Mouse (Mus musculus) MEL (cell line): Measurements from ENCODE around the gene Arpp21. TPM values are rescaled to one million over a fixed set of nuclear protein-coding genes. Genes with fewer than 3 reads are reported as not detected.

Experiments used
- DNase-seq: peaks from one replicate; pipeline ENCODE4 v3.0.0; 2011; ENCODE audit warnings: low read depth, low spot score
- H3K27ac ChIP-seq: 2 replicates; pipeline ENCODE4 v1.5.1; 2012; ENCODE audit warnings: low read depth, mild to moderate bottlenecking, control low read depth, low read length, moderate library complexity; ENCODE audit not compliant: control insufficient read depth
- H3K27me3 ChIP-seq, 2 experiments: fragments of 150-350 bp in 1 of 2; sonication (generic) in 1 of 2; 2 replicates each; pipeline ENCODE4 v1.6.1; 2012; ENCODE audit warnings: low read length in 2 of 2, mild to moderate bottlenecking in 2 of 2, improper control_type of control experiment in 1 of 2, moderate library complexity in 1 of 2; ENCODE audit not compliant: insufficient read depth in 2 of 2, control insufficient read depth in 1 of 2
- H3K36me3 ChIP-seq, 2 experiments: 2 replicates each; pipeline ENCODE4 v1.6.1; 2012 to 2014; ENCODE audit warnings: low read length in 2 of 2, improper control_type of control experiment in 1 of 2, inconsistent platforms in 1 of 2, mild to moderate bottlenecking in 1 of 2; ENCODE audit not compliant: insufficient read depth in 2 of 2, control insufficient read depth in 1 of 2
- H3K4me1 ChIP-seq, 2 experiments: fragments of 150-350 bp in 1 of 2; sonication (generic) in 1 of 2; 2 replicates each; pipeline ENCODE4 v1.6.1; 2012; ENCODE audit warnings: low read length in 2 of 2, improper control_type of control experiment in 1 of 2, mild to moderate bottlenecking in 1 of 2; ENCODE audit not compliant: insufficient read depth in 2 of 2, control insufficient read depth in 1 of 2
- H3K4me3 ChIP-seq, 2 experiments: fragments of 150-350 bp in 1 of 2; sonication (generic) in 1 of 2; 2 replicates each; pipeline ENCODE4 v1.5.1; 2012; ENCODE audit warnings: low read depth in 2 of 2, low read length in 2 of 2, mild to moderate bottlenecking in 2 of 2, moderate library complexity in 2 of 2, control low read depth in 1 of 2, improper control_type of control experiment in 1 of 2; ENCODE audit not compliant: control insufficient read depth in 1 of 2, insufficient read depth in 1 of 2
- H3K79me2 ChIP-seq: 2 replicates; pipeline ENCODE4 v1.6.1; 2012; ENCODE audit warnings: mild to moderate bottlenecking, low read length, moderate library complexity; ENCODE audit not compliant: control insufficient read depth, poor library complexity, insufficient read depth
- H3K9ac ChIP-seq: 2 replicates; pipeline ENCODE4 v1.6.1; 2012; ENCODE audit warnings: low read depth, mild to moderate bottlenecking, control low read depth, low read length, moderate library complexity; ENCODE audit not compliant: control insufficient read depth, poor library complexity, severe bottlenecking
- H3K9me3 ChIP-seq: fragments of 150-350 bp; sonication (generic); replicated peaks from 2 replicates; pipeline ENCODE4 v1.6.1; 2012; ENCODE audit warnings: mild to moderate bottlenecking, low read length, improper control_type of control experiment, moderate library complexity; ENCODE audit not compliant: insufficient read depth
- BHLHE40 ChIP-seq: IDR thresholded peaks from 2 replicates; pipeline ENCODE4 v1.6.1; 2012; ENCODE audit warnings: low read depth, mild to moderate bottlenecking, inconsistent platforms, low read length, improper control_type of control experiment, borderline replicate concordance
- CTCF ChIP-seq, 3 experiments: IDR thresholded peaks in 2 of 3; conservative IDR thresholded peaks in 1 of 3; 2 replicates each; pipeline ENCODE4 v1.5.1; 2011 to 2012; ENCODE audit warnings: low read length in 3 of 3, low read depth in 2 of 3, mild to moderate bottlenecking in 2 of 3, improper control_type of control experiment in 1 of 3, inconsistent platforms in 1 of 3, mixed read lengths in 1 of 3, moderate library complexity in 1 of 3; ENCODE audit not compliant: control insufficient read depth in 1 of 3, insufficient read depth in 1 of 3, poor library complexity in 1 of 3, severe bottlenecking in 1 of 3
- E2F4 ChIP-seq: IDR thresholded peaks from 2 replicates; pipeline ENCODE4 v1.6.1; 2011; ENCODE audit warnings: low read depth, low read length, improper control_type of control experiment, borderline replicate concordance
- EP300 ChIP-seq, 2 experiments: IDR thresholded peaks; 2 replicates each; pipeline ENCODE4 v1.6.1; 2011; ENCODE audit warnings: improper control_type of control experiment in 2 of 2, low read length in 2 of 2, low read depth in 1 of 2, mild to moderate bottlenecking in 1 of 2
- ETS1 ChIP-seq: IDR thresholded peaks from 2 replicates; pipeline ENCODE4 v1.6.1; 2012; ENCODE audit warnings: low read depth, mild to moderate bottlenecking, inconsistent platforms, low read length, improper control_type of control experiment, moderate library complexity
- HCFC1 ChIP-seq: IDR thresholded peaks from 2 replicates; pipeline ENCODE4 v1.6.1; 2012; ENCODE audit warnings: low read depth, mild to moderate bottlenecking, inconsistent platforms, low read length, improper control_type of control experiment, moderate library complexity
- MAFK ChIP-seq: IDR thresholded peaks from 2 replicates; pipeline ENCODE4 v1.6.1; 2011; ENCODE audit warnings: low read depth, mild to moderate bottlenecking, low read length, improper control_type of control experiment, borderline replicate concordance
- MAX ChIP-seq: IDR thresholded peaks from 2 replicates; pipeline ENCODE4 v1.6.1; 2011; ENCODE audit warnings: low read length, improper control_type of control experiment
- MXI1 ChIP-seq: IDR thresholded peaks from 2 replicates; pipeline ENCODE4 v1.6.1; 2011; ENCODE audit warnings: mild to moderate bottlenecking, low read depth, low read length, improper control_type of control experiment
- NRF1 ChIP-seq: IDR thresholded peaks from 2 replicates; pipeline ENCODE4 v1.6.1; 2014; ENCODE audit warnings: low read depth, mild to moderate bottlenecking, inconsistent platforms, low read length, improper control_type of control experiment, moderate library complexity; ENCODE audit not compliant: poor library complexity, insufficient read depth, severe bottlenecking
- POLR2A ChIP-seq, 2 experiments: IDR thresholded peaks; 2 replicates each; pipeline ENCODE4 v1.6.1; 2011 to 2012; ENCODE audit warnings: low read length in 2 of 2, mild to moderate bottlenecking in 2 of 2, control low read depth in 1 of 2, improper control_type of control experiment in 1 of 2, low read depth in 1 of 2, moderate library complexity in 1 of 2; ENCODE audit not compliant: control insufficient read depth in 1 of 2, insufficient read depth in 1 of 2, poor library complexity in 1 of 2
- POLR2AphosphoS2 ChIP-seq: IDR thresholded peaks from 2 replicates; pipeline ENCODE4 v1.6.1; 2011; ENCODE audit warnings: low read length, improper control_type of control experiment
- RCOR1 ChIP-seq: IDR thresholded peaks from 2 replicates; pipeline ENCODE4 v1.6.1; 2012; ENCODE audit warnings: low read depth, mild to moderate bottlenecking, inconsistent platforms, low read length, improper control_type of control experiment
- SIN3A ChIP-seq: IDR thresholded peaks from 2 replicates; pipeline ENCODE4 v1.6.1; 2012; ENCODE audit warnings: low read length, improper control_type of control experiment, inconsistent platforms
- SMC3 ChIP-seq: IDR thresholded peaks from 2 replicates; pipeline ENCODE4 v1.6.1; 2011; ENCODE audit warnings: low read depth, low read length, improper control_type of control experiment
- TAL1 ChIP-seq: IDR thresholded peaks from 2 replicates; pipeline ENCODE4 v1.6.1; 2012; ENCODE audit warnings: mild to moderate bottlenecking, inconsistent platforms, low read length, moderate library complexity, mixed read lengths
- TBP ChIP-seq: IDR thresholded peaks from 2 replicates; pipeline ENCODE4 v1.8.0; 2011; ENCODE audit warnings: low read depth, low read length, improper control_type of control experiment
- USF1 ChIP-seq: IDR thresholded peaks from 2 replicates; pipeline ENCODE4 v1.6.1; 2014; ENCODE audit warnings: low read depth, mild to moderate bottlenecking, inconsistent platforms, low read length, improper control_type of control experiment, moderate library complexity
- USF2 ChIP-seq, 2 experiments: IDR thresholded peaks; 2 replicates each; pipeline ENCODE4 v1.6.1; 2011 to 2012; ENCODE audit warnings: improper control_type of control experiment in 2 of 2, low read length in 2 of 2, borderline replicate concordance in 1 of 2, inconsistent platforms in 1 of 2, low read depth in 1 of 2, mild to moderate bottlenecking in 1 of 2; ENCODE audit not compliant: insufficient read depth in 1 of 2
- ZC3H11A ChIP-seq: IDR thresholded peaks from 2 replicates; pipeline ENCODE4 v1.6.1; 2012; ENCODE audit warnings: low read depth, mild to moderate bottlenecking, inconsistent platforms, low read length, improper control_type of control experiment
- ZMIZ1 ChIP-seq: IDR thresholded peaks from 2 replicates; pipeline ENCODE4 v1.6.1; 2012; ENCODE audit warnings: low read depth, mild to moderate bottlenecking, inconsistent platforms, low read length, improper control_type of control experiment, moderate library complexity
- polyA plus RNA-seq, 2 experiments: library from polyadenylated mRNA; stranded (reverse) in 1 of 2; unstranded in 1 of 2; fragments of >175 nt in 1 of 2; fragments of >200 nt in 1 of 2; gene quantifications; 2 replicates each; pipeline versions ENCODE4 v1.2.1 to v1.2.4; 2012; ENCODE audit warnings: low replicate concordance in 2 of 2, low read depth in 1 of 2; ENCODE audit not compliant: insufficient read length in 2 of 2, insufficient read depth in 1 of 2, missing spikeins in 1 of 2
- total RNA-seq: library from RNA; depleted of rRNA; stranded (reverse); fragments of 300-350 nt; gene quantifications from 2 replicates; pipeline ENCODE4 v1.2.3, GENCODE M21; 2012

The Arpp21 gene
- total and polyA plus RNA-seq, 3 experiments: 0.10 to 0.12 TPM; not detected in 1

- H3K27me3 ChIP-seq: no peaks in the 10 kb centered on the region
- TF ChIP-seq POLR2A (IDR thresholded peaks at IDR 0.05; ENCODE audit: control insufficient read depth in 1 of 2, insufficient read depth in 1 of 2, low read depth in 1 of 2, low read length in 2 of 2, poor library complexity in 1 of 2) (no peak), CTCF (IDR thresholded peaks at IDR 0.05 in 2 of 3, conservative IDR thresholded peaks at IDR 0.05 in 1 of 3; ENCODE audit: control insufficient read depth in 1 of 3, insufficient read depth in 1 of 3, low read depth in 2 of 3, low read length in 3 of 3, poor library complexity in 1 of 3, severe bottlenecking in 1 of 3) (no peak), POLR2AphosphoS2 (no peak), MAFK (no peak), ETS1 (no peak), HCFC1 (no peak), NRF1 (no peak), SIN3A (no peak), MAX (no peak), SMC3 (no peak), E2F4 (no peak), RCOR1 (no peak), ZMIZ1 (no peak), TBP (no peak), BHLHE40 (no peak), TAL1 (no peak), MXI1 (no peak), EP300 (IDR thresholded peaks at IDR 0.05; ENCODE audit: low read depth in 1 of 2, low read length in 2 of 2) (no peak), USF2 (IDR thresholded peaks at IDR 0.05; ENCODE audit: borderline replicate concordance in 1 of 2, insufficient read depth in 1 of 2, low read depth in 1 of 2, low read length in 2 of 2) (no peak)
- no peak overlapping the region for H3K4me3 ChIP-seq
- DNase-seq: no peak
- H3K79me2 ChIP-seq: no peaks in the 10 kb centered on the region
- H3K9ac ChIP-seq: no peak overlapping the region
- H3K9me3 ChIP-seq: no peaks in the 10 kb centered on the region
- H3K36me3 ChIP-seq: no peaks in the 10 kb centered on the region
- no peaks in the 10 kb centered on the region for H3K4me1 ChIP-seq
- no peak overlapping the region for H3K27ac ChIP-seq
Measured at GRCm38 (mm10) chr9:112054807-112055381, 180.8 kb downstream of the Arpp21 start.

GRCm38 (mm10) chr9:112047903-112048467, 187.8 kb downstream of the Arpp21 start:
- Histone ChIP-seq H3K9me3 (no peaks in the 10 kb centered on the region), H3K27me3 (no peaks in the 10 kb centered on the region), H3K4me1 (no peaks in the 10 kb centered on the region), H3K27ac (no peak overlapping the region), H3K36me3 (no peaks in the 10 kb centered on the region), H3K9ac (no peak overlapping the region), H3K4me3 (no peak overlapping the region), H3K79me2 (no peaks in the 10 kb centered on the region)
- DNase-seq: no peak
- no peak for TF ChIP-seq ZC3H11A
- TF ChIP-seq USF1: no peak
- TF ChIP-seq, all 39 proteins: peak for 0
